Mouse (Mus musculus) bone marrow, adult 2 months (tissue): ENCODE measurements around the gene Gm17268. TPM values are rescaled to one million over a fixed set of nuclear protein-coding genes. Genes with fewer than 3 reads are reported as not detected.

ENCODE experiments used
- H3K27ac ChIP-seq: fragments of 200-500 bp; 2 replicates; pipeline ENCODE4 v1.5.1; 2012; ENCODE audit warnings: low read depth, mild to moderate bottlenecking, control low read depth, inconsistent platforms, low read length; ENCODE audit not compliant: control insufficient read depth, poor library complexity, insufficient read depth
- H3K4me1 ChIP-seq: fragments of 200-500 bp; 2 replicates; pipeline ENCODE4 v1.6.1; 2011; ENCODE audit warnings: low read length; ENCODE audit not compliant: control insufficient read depth, insufficient read depth
- H3K4me3 ChIP-seq: fragments of 200-500 bp; replicated peaks from 2 replicates; pipeline ENCODE3; 2011; ENCODE audit warnings: mild to moderate bottlenecking, low read depth, low read length, control low read depth; ENCODE audit not compliant: control insufficient read depth
- CTCF ChIP-seq: fragments of 200-500 bp; IDR thresholded peaks from 2 replicates; pipeline ENCODE4 v1.5.1; 2011; ENCODE audit warnings: low read length, control low read depth; ENCODE audit not compliant: control insufficient read depth, insufficient read depth
- POLR2A ChIP-seq: fragments of 200-500 bp; IDR thresholded peaks from 2 replicates; pipeline ENCODE4 v1.6.1; 2011; ENCODE audit warnings: low read depth, mild to moderate bottlenecking, control low read depth, low read length, borderline replicate concordance; ENCODE audit not compliant: control insufficient read depth
- WGBS: fragments of 180-500 bp; shearing (Covaris S2); methylation state at CpG from one replicate; pipeline ENCODE4 v1.1.7; 2018; 5-methylcytosine and 5-hydroxymethylcytosine counted together
- polyA plus RNA-seq: library from polyadenylated mRNA; stranded (reverse); fragments of >200 nt; gene quantifications from 2 replicates; pipeline ENCODE4 v1.2.4, GENCODE M21; 2011; ENCODE audit warnings: low replicate concordance; ENCODE audit not compliant: missing spikeins, insufficient read depth, insufficient read length

The Gm17268 gene
- polyA plus RNA-seq, 1 experiment: not detected

DNA sequence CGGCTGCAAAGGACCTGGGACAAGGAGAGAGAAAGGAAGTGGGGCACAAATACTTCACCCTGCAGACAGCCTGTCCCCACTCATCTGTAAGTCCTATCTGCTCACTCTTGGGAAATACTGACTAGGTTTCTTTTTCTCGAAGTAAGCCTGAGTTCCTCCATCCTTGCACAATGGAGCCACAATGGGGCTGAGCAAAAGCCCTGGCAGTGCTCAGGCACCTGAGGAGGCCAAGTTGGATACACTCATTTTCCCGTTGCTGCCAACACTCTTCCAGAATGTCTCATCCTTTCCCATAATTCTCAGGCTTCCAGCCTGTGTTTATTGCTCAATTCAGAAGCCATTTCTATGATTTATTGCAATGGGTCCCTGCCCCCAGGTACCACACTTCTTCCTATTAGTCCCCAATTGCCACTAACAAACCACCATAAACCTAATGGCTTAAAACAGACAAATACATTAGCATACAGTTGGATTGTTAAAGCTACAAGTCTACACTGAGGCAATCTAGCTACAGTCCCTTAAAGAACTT is 834 bp upstream of the Gm17268 start:
- WGBS: 14% methylated on average over 3 of the region's 3 CpGs
- Histone ChIP-seq H3K4me1 (no peaks in the 10 kb centered on the region; the same call in 1 of the 2 replicates), H3K27ac (no peak overlapping the region), H3K4me3 (no peak overlapping the region)
- TF ChIP-seq POLR2A (no peak), CTCF (no peak)

DNA sequence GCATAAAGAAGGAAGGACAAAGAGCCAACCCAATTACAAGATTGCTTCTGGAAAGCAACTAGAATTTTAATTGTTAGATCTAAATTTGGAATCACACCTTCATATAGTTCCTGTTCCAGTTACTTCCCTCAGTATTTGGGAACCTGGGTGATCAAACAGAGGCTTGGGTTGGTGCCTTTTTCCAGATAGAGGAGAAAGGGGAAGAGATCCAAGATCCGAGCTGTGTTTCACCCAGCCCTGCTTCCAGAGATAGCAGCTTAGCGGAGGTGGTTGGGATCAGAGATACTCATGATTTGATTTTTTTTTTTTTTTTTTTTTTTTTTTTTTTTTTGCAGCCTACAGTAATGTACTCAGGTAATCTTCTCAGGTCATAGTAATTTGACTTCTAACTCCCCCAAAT is 2.5 kb downstream of the Gm17268 start:
- no peaks in the 10 kb centered on the region for H3K4me1 ChIP-seq
- WGBS: 85% methylated on average over 2 of the region's 2 CpGs
- no peak overlapping the region for H3K4me3 ChIP-seq
- no peak for TF ChIP-seq POLR2A
- no peak for TF ChIP-seq CTCF
- no peak overlapping the region for H3K27ac ChIP-seq

DNA sequence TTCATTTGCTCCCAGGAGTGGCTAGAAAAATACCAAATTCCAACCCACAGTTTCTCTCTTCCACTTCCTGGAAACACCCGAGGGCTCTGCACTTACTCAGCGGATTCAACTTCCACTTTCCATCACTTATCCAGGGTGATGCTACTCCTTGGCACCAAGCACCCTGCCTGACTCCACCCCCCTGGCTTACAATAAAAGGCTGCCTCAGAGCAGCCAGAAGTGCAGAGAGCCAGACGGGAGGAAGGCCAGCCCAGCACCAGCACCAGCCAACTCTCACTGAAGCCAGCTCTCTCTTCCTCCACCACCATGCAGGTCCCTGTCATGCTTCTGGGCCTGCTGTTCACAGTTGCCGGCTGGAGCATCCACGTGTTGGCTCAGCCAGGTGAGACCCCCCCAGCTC is 3.0 kb downstream of the Gm17268 start, which contains the start of gene Ccl2:
TSS of gene Ccl2 (plus strand) at position 216 of the 400 bp plus-strand sequence.
- TF ChIP-seq CTCF (no peak), POLR2A (peak; percentile 37; the same call in 1 of the 2 replicates)
- Histone ChIP-seq H3K27ac (no peak within 1 kb of the TSS), H3K4me1 (no peaks in the 10 kb centered on the region), H3K4me3 (no peak within 1 kb of the TSS)
- 21% methylated on average over 5 of the region's 5 CpGs for WGBS

DNA sequence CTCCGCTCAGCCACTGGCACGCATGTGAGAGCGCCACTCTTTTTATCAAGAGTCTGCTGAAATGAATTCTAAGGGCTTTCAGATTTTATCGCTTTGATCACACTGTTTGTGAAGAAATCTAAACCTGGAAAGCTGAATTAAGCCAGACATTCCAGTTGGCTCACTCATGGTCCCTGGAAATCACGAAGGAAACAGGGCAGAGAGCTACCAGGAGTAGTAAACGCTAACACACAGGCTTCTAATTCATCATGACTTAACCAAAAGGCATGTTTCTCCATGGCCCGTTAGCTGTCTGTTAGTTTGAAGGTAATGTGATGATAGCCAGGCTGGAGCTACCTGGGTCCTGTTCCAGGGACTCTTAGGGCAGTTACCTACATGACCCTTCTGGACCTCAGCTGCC is 3.9 kb downstream of the Gm17268 start:
- H3K4me3 ChIP-seq: no peak overlapping the region
- H3K4me1 ChIP-seq: no peaks in the 10 kb centered on the region
- TF ChIP-seq CTCF: no peak
- H3K27ac ChIP-seq: no peak overlapping the region
- WGBS: 81% methylated on average over 7 of the region's 7 CpGs

DNA sequence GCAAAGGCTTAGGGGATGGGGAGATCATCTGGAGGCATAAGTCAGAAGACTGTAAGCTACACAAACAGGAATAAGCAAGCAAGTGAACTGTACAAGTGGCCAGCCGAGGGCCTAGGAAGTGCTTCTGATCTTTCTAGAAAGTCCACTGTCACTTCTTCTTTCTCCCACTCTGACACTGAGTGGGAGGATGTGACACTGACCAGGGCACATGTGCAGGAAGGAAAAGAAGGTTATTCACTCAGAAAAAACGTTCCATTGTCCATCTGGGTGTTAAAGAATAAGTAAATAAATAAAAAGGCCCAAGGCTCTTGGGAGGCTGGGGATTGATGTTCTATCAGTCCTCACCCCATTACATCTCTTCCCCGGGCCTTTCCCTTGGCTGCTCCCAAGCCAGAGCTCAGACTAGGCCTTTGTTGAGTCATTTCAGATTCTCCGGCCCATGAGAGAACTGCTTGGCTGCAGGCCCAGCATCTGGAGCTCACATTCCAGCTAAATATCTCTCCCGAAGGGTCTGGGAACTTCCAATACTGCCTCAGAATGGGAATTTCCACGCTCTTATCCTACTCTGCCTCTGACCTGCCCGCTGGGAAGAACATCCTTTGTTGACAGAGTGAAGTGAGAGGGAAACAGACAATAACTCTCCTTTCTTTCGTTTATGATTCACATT is 5.6 kb downstream of the Gm17268 start:
- 60% methylated on average over 8 of the region's 8 CpGs for WGBS
- H3K4me1 ChIP-seq: no peaks in the 10 kb centered on the region
- no peak overlapping the region for H3K4me3 ChIP-seq
- H3K27ac ChIP-seq: no peak overlapping the region
- TF ChIP-seq CTCF (no peak), POLR2A (no peak)

DNA sequence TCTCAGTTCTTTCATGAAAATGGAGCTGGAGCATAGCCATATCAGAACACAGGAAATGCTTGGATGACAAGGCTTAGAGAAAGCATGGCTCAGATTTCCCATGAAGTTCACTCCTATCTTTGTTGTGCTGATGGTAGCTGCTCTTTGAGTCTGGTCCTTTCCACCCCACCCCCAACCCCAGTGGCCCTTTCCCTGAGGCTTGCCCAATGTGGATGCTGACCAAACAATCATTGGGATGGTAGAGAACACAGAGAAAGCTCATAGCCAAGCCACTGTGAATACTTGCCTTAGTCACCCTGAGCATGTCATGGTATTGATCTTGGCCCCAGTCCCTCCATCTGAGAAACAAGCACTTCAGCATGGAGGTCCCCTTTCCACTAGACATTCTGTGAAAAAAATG is 6.2 kb downstream of the Gm17268 start:
- TF ChIP-seq CTCF (no peak), POLR2A (no peak)
- no peaks in the 10 kb centered on the region for H3K4me1 ChIP-seq
- H3K4me3 ChIP-seq: no peak overlapping the region
- no peak overlapping the region for H3K27ac ChIP-seq

DNA sequence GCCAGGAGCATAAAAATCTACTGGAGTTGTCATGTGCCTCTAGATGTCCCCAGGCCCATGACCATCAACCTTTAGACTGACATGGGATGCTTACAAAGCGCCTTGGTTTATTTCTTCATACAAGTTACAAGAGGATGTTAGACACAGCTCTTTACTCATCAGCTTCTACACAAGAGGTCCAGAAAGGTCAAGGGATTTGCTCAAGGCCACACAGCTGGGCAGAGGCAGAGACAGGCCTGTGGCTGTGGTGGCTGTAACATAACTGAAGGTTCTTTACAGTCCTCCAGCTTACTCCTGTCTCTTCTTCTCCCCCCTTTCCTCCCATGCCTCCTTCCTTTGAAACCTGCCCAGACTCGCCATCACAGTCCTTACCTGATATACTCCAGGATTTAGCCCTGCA is 8.2 kb downstream of the Gm17268 start:
- no peaks in the 10 kb centered on the region for H3K4me1 ChIP-seq
- no peak overlapping the region for H3K4me3 ChIP-seq
- no peak overlapping the region for H3K27ac ChIP-seq
- WGBS: 60% methylated on average over 2 of the region's 2 CpGs
- no peak for TF ChIP-seq CTCF
- no peak for TF ChIP-seq POLR2A

DNA sequence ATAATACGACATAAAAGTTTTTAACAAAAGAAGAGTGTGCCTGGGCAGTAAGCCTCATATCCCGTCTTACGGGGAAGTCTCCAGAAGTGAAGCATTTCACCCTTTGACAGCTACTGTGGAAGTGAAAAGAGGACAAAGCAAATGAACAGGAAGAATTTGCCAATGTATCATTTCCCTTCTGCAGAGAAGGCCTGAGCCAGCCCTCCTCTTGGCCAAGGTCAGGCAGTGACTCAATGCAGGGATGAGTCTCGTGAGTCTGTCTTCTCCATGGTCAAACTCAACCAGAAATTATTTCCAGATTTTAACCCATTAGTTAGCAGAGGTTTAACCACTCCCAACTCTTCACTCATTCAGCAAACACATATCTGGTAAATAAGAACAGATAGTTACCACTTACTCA is 14.6 kb downstream of the Gm17268 start:
- TF ChIP-seq CTCF: no peak
- Histone ChIP-seq H3K27ac (no peak overlapping the region), H3K4me1 (peaks cover 2% of the 10 kb centered on the region; the same call in 1 of the 2 replicates), H3K4me3 (no peak overlapping the region)
- 29% methylated on average over 4 of the region's 4 CpGs for WGBS

DNA sequence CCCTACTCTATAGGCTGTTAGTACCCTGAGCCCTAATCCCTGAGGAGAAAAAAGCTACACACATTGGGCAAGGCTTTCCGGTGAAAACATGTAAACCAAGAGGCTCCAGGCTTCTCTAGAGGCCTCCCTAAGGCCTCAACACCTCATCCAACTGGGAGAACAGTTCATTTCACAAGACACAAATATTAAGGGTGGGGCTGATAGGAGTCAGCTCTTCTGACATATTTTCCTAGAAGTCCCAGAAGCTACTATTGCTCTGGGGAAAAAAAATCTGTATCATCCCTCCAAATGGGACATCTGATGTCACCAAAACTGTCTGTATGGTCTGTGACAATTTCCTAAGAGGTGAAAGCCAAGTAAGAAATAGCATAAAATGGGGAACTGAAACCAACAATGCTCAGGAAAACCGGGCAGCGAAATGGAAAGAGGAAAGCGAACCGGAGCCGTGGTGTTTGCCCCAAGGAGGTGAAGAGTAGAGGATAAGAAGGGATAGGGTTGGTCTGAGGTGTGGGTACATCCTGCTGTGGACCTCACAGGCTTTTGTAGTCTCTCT is 15.8 kb downstream of the Gm17268 start:
- TF ChIP-seq CTCF (no peak), POLR2A (no peak)
- WGBS: 24% methylated on average over 6 of the region's 6 CpGs

More for the DNA sequence above, 15.8 kb downstream of the Gm17268 start:
- Histone ChIP-seq H3K4me3 (no peak overlapping the region), H3K27ac (no peak overlapping the region), H3K4me1 (peaks cover 2% of the 10 kb centered on the region; the same call in 1 of the 2 replicates)
